Mouse (Mus musculus) embryonic fibroblast, embryonic 13.5 days (primary cell): ENCODE measurements around the gene Acer3.

ENCODE experiments used
- CTCF ChIP-seq: IDR thresholded peaks from 2 replicates; pipeline ENCODE4 v1.5.1; 2011; ENCODE audit warnings: mild to moderate bottlenecking, control low read depth, low read length, moderate library complexity, borderline replicate concordance; ENCODE audit not compliant: insufficient read depth
- POLR2A ChIP-seq: IDR thresholded peaks from 2 replicates; pipeline ENCODE4 v1.6.1; 2011; ENCODE audit warnings: low read depth, mild to moderate bottlenecking, control low read depth, low read length, moderate library complexity

DNA sequence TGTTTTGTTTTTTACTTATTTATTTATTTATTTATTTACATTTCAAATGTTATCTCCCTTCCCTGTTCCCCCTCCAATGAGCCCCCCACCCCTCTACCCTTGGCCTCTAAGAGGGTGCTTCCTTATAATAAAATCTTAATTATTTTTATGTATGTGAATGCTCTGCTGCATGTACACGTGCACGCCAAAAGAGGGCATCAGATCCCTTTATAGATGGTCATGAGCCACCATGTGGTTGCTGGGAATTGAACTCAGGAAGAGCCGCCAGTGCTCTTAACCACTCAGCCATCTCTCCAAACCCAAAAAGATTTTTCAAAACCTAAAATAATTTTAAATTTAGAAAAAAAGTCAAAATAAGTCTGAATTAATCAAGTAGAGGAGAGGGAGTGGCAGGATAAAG is 31.4 kb downstream of the Acer3 start:
- TF ChIP-seq CTCF, result no peak
- TF ChIP-seq POLR2A, result no peak
